Mouse (Mus musculus) cerebellum, adult 11 months (tissue): ENCODE measurements around the gene Fos.
A peak's percentile ranks its signal among the peaks of the same experiment; 100 is the strongest.

Source experiments
- DNase-seq: peaks from one replicate; pipeline ENCODE4 v3.0.0; 2022

The Fos gene

GRCm38 (mm10) chr12:85473481-85474297 is at the start of gene Fos:
Gene Fos, plus strand, starts transcription at chr12:85473890.
- peak; percentile 83 for DNase-seq

- no peak for DNase-seq
These were observed 48.0 kb upstream of the Fos start for GRCm38 (mm10) chr12:85425721-85426120.

GRCm38 (mm10) chr12:85426126-85426525 is 47.6 kb upstream of the Fos start:
- DNase-seq = no peak

- DNase-seq = no peak
These were observed 45.9 kb upstream of the Fos start for GRCm38 (mm10) chr12:85427802-85428201.

- no peak for DNase-seq
These were observed 43.7 kb upstream of the Fos start for GRCm38 (mm10) chr12:85429999-85430398.

GRCm38 (mm10) chr12:85430434-85430833 is 43.3 kb upstream of the Fos start:
- DNase-seq = no peak

GRCm38 (mm10) chr12:85433850-85434249 is 39.8 kb upstream of the Fos start:
- no peak for DNase-seq

GRCm38 (mm10) chr12:85434526-85434925 is 39.2 kb upstream of the Fos start:
- no peak for DNase-seq

GRCm38 (mm10) chr12:85436021-85436621 is 37.6 kb upstream of the Fos start:
- DNase-seq = peak; percentile 80

- DNase-seq = peak; percentile 50
These were observed 36.4 kb upstream of the Fos start for GRCm38 (mm10) chr12:85437172-85437876.

GRCm38 (mm10) chr12:85443456-85443855 is 30.2 kb upstream of the Fos start:
- no peak for DNase-seq

- no peak for DNase-seq
These were observed 29.0 kb upstream of the Fos start for GRCm38 (mm10) chr12:85444646-85445045.

GRCm38 (mm10) chr12:85447009-85447408 is 26.7 kb upstream of the Fos start:
- no peak for DNase-seq

GRCm38 (mm10) chr12:85447490-85447889 is 26.2 kb upstream of the Fos start:
- no peak for DNase-seq

GRCm38 (mm10) chr12:85449478-85449877 is 24.2 kb upstream of the Fos start:
- no peak for DNase-seq

GRCm38 (mm10) chr12:85451693-85452491 is 21.8 kb upstream of the Fos start:
- DNase-seq = no peak

GRCm38 (mm10) chr12:85455065-85456058 is 18.3 kb upstream of the Fos start:
- peak; percentile 84 for DNase-seq

- DNase-seq = no peak
These were observed 17.4 kb upstream of the Fos start for GRCm38 (mm10) chr12:85456276-85456675.

- DNase-seq = no peak
These were observed 16.7 kb upstream of the Fos start for GRCm38 (mm10) chr12:85456966-85457505.

GRCm38 (mm10) chr12:85459820-85460219 is 13.9 kb upstream of the Fos start:
- DNase-seq = no peak

GRCm38 (mm10) chr12:85461913-85462663 is 11.6 kb upstream of the Fos start:
- no peak for DNase-seq
